Mouse (Mus musculus): ENCODE data around the gene Ttc4.

Ttc4 gene

DNA sequence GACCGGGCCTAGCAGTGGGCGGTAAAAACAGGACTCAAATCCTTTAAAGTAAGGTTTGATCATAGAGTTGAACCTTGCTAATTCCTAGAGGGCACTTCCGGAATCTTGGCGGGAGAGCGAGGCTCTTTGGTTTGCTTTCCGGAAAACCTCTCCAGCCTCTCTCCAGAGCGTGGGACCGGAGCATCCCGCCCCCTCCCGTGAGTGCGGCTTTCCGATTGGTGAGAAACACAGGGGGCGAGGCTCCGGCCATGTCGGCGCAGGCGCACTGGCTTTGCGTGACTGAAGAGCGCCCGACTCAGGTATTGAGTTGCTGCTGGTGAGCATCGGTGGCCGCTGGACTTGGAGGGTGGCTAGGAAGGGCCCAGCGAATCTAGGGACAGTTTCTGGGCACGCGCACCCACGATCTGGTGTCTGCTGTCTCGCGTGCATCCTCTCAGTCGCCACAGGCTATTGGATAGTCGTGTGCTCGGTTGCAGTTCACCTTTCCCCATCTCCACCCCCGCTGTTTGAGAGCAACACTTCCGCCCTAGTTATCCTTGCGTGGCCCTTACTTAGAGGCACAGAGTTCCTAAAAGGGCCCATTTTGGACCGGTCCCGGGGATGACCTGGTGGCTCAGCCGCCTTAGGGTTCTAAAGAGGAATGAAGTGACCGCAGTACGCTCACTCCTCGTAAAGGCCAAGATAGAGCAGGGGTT, 27.8 kb downstream of the Ttc4 start, which contains the start of gene Pars2:
TSS of gene Pars2 (plus strand) at position 237 of the 695 bp plus-strand sequence.
- peak; percentile 97 for DNase-seq (ENCODE audit: low spot score in 2 of 2)

- no peak for DNase-seq (ENCODE audit: low spot score in 2 of 2)
Observed at GRCm38 (mm10) chr4:106647137-106647536, 31.6 kb downstream of the Ttc4 start.

DNA sequence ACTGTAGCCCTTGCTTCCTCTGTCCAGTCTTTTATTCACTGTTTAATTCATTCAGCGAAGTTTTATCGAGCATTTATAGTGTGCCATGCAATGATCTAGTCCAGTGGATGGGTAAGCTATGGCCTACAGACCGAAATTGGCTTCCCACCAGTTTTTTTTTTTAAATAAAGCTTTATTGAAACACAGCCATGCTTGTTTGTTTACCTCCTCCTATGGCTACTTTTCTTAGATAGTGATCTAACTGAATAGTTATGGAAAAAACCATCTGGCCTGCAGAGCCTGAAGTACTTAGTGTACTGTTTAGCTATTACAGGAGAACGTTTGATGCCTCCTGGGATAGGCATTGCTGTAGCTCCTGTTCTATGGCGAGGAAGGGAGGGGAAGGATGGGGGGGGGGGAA, 32.9 kb downstream of the Ttc4 start:
- no peak for DNase-seq (ENCODE audit: low spot score in 2 of 2)

- DNase-seq (ENCODE audit: low spot score in 2 of 2): no peak
Observed at GRCm38 (mm10) chr4:106644218-106644610, 34.5 kb downstream of the Ttc4 start.

- DNase-seq (ENCODE audit: low spot score in 2 of 2): no peak
Observed at GRCm38 (mm10) chr4:106643483-106644217, 35.1 kb downstream of the Ttc4 start.

GRCm38 (mm10) chr4:106634086-106634479, 44.7 kb downstream of the Ttc4 start:
- DNase-seq (ENCODE audit: low spot score in 2 of 2): no peak

GRCm38 (mm10) chr4:106633281-106634085, 45.3 kb downstream of the Ttc4 start:
- no peak for DNase-seq (ENCODE audit: low spot score in 2 of 2)

DNA sequence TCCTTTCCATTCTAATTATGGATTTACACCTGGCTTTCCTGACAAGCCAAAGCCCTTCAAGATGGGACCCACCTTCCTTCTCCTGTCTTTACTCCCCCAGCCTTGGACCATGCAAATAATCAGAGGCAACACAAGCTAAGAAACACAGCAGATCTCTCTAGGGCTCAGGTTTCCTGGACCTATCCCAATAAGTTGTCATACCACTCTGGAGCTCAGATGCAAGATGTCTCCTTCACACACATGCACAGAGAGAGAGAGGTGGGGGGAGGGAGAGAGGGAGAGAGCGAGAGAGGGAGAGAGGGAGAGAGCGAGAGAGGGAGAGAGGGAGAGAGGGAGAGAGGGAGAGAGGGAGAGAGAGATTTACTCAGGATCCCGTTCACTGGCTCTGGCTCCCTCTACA, 46.4 kb downstream of the Ttc4 start:
- no peak for DNase-seq (ENCODE audit: low spot score in 2 of 2)

DNA sequence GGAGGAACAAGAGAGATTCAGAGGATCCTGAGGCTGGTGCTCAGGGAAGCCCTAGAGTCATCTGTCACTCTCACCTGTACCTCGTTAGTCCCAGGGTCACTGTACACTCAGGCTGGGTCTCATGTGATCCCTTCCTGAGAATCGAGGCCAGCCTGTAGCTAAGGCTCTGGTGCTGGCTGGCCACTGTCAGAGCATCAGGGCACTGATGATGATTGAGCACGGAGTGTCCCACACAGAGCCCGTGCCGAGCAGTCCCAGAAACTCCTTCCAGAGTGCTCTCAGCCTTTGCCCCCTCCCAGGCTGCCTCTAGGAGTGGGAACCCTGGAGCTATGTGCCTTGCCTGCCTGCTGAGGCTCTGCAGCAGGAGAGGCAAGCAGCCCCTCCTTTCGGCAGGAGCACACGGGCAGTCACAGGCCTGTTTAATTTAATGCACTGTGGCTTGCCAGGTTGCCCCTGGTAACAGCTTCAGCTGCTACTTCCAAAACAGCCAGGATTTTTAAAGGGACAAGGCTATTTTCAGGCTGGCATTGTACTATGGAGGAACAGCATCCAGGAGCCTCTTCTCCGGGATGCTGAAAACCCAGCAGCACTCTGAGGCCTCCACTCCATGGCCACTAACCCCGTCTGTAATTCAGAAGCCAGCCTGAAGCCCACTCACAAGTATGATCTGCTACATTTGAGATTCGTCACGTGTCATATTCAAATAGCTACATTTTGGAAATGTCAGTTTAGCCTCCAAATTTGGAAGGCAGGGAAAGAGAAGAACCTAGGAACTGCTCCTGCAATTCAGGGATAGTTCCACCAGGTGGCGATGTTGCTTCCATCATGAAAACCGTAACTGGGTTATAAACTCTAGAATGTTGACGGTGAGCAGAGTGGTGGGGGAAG, 48.2 kb downstream of the Ttc4 start:
- no peak for DNase-seq (ENCODE audit: low spot score in 2 of 2)

GRCm38 (mm10) chr4:106629374-106629773, 49.4 kb downstream of the Ttc4 start:
- no peak for DNase-seq (ENCODE audit: low spot score in 2 of 2)

DNA sequence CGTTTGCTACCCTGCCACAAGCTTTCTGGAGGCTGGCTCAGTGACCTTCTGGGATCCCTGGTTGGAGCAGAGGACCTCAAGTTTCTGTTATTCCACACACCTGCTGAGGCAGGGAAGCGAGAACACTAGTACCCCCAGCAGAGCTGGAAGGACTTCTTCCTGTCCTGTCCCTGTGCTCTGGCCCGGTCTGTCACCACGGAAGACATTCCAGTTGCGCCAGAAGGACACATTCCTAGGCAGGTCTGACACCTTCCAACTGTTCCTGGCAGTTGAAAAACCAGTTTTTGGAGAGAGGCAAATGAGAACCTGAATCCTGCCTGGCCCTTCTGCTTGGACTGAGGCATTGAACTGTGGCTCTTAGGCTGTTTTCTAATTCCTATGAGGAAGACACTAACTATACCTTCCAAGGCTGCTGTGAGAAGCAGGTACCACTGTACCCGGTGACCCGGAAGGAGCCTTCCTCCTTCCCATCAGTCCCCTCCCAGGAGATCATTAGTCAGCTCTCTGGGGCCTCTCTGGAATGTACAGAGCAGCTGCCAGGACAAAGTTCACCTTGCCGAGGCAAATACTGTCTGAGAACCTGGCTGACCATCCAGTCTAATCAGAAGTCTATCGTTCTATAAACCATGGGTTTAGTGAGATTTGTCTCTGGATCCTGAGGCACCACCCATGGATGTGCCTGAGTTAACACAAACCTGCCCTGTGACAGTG, 49.9 kb downstream of the Ttc4 start:
- DNase-seq (ENCODE audit: low spot score in 2 of 2): no peak

GRCm38 (mm10) chr4:106627809-106628208, 50.9 kb downstream of the Ttc4 start:
- no peak for DNase-seq (ENCODE audit: low spot score in 2 of 2)

DNA sequence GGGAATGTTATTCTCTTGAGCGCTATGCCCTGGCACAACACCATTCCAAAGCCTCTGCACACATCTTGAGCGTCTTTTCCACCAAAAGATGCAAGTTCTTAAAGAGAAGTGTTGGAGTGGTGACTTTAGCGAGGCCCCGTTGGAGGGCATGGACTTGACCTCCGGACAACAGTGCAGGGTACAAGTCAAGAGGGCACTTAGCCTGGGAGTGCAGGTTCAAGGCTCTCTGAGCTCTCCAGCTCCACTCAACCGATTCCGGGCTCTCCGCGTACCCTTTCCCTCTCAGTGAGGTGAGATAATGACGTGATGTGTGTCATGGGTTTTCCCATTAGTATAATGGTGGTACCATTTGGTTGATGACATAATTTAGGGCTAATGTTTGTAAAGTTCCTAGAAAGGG, 54.5 kb downstream of the Ttc4 start:
- DNase-seq (ENCODE audit: low spot score in 2 of 2): no peak

DNA sequence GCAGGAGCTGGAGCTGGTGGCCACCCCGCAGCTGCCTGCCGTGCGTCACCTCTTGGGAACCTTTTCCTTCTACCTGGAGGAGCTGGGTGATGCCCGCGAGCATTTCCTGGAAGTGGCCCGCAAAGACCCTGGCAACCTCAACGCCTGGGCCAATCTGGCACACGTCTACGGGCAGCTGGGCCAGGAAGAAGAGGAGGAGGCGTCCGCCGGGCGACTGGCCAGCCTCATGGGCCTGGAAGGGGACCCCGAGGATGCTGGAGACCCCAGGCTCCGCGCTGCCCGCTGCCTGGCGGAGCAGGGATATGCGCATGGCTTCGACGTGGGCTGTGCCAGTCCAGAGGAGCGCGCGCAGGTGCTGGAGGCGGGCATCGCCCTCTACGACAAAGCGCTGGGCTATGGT, 56.0 kb downstream of the Ttc4 start:
- DNase-seq (ENCODE audit: low spot score in 2 of 2): no peak

GRCm38 (mm10) chr4:106622030-106622493, 56.7 kb downstream of the Ttc4 start, which contains the start of gene Ttc22:
TSS of gene Ttc22 (plus strand) at chr4:106622432.
- DNase-seq (ENCODE audit: low spot score in 2 of 2): peak in 1 of 2 experiments; percentile 31

GRCm38 (mm10) chr4:106621428-106621827, 57.3 kb downstream of the Ttc4 start:
- DNase-seq (ENCODE audit: low spot score in 2 of 2): no peak

DNA sequence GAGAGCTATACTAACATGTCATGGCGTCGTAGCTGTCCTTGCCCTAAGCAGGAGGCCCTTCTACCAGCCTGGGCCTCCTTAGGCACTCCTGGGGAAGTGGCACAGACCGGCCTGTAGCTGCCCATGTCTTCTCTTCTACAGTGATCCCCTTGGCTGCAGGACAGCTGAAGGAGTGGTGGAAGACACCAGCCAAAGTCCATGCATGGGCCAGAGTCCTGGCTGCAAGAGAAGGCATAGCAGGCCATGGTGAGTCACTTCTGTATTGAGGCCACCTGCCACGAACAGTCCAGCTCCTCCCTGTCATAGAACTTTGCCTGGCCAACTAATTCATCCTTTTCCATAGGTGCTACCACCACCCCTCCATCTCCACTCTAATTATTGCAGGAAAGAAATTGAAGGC, 59.8 kb downstream of the Ttc4 start:
- DNase-seq (ENCODE audit: low spot score in 2 of 2): no peak

- no peak for DNase-seq (ENCODE audit: low spot score in 2 of 2)
Observed at GRCm38 (mm10) chr4:106617056-106617455, 61.7 kb downstream of the Ttc4 start, which contains the start of gene Lexm. TSS of gene Lexm (minus strand) at chr4:106617241.

DNA sequence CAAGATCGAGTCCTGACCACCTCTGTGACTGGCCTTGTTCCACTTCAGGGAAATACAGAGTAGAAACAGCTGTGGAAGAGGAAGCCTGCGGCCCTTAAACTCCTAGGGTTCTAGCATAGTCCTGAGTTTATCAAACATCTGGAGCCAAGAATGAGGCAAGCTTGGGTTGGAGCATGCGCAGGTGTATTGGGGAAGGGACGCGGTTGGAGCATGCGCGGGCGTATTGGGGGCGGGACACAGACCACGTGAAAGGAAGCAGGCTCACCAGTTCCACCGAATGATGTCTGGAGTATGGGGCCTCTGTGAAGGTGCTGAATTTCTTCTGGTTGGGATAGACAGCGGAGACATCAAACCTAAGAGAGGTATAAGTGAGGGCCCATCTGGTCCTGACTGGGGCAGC, 63.1 kb downstream of the Ttc4 start:
- DNase-seq (ENCODE audit: low spot score in 2 of 2): no peak

DNA sequence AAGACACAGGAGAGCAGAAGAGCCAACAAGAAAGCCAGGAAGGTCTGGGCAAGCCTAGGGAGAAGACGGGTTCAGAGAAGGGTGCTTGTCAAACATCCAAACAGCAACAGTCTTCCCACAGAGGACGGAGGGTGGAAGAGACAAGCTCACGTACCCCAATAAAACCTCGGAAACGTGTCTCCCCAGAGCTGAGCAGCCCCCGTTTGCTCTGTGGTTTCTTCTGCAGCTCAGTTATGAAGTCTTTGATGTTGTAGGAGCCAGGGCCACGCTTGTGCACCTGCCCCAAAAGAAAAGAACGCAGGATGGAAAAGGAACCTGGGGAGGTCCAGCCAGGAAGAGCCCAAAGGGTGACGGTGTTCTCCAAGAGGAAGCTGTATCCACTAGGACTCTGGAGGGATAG, 63.9 kb downstream of the Ttc4 start:
- no peak for DNase-seq (ENCODE audit: low spot score in 2 of 2)
